Mouse (Mus musculus) olfactory bulb, adult 2 months (tissue): ENCODE results near the gene Mta1.

Source experiments
- CTCF ChIP-seq: fragments of 200-500 bp; IDR thresholded peaks from 2 replicates; pipeline ENCODE4 v1.5.1; 2012; ENCODE audit warnings: low read depth, mild to moderate bottlenecking, low read length, moderate library complexity; ENCODE audit not compliant: insufficient read depth
- POLR2A ChIP-seq: fragments of 200-500 bp; IDR thresholded peaks from 2 replicates; pipeline ENCODE4 v1.6.1; 2012; ENCODE audit warnings: mild to moderate bottlenecking, low read depth, low read length, moderate library complexity; ENCODE audit not compliant: insufficient read depth

- no peak for TF ChIP-seq CTCF
- no peak for TF ChIP-seq POLR2A
Measured at GRCm38 (mm10) chr12:113155076-113155771, 57.1 kb downstream of the Mta1 start.
